Mouse (Mus musculus) left cerebral cortex, postnatal 36 days (tissue): ENCODE results near the gene 4930404N11Rik. TPM values are rescaled to one million over a fixed set of nuclear protein-coding genes. Genes with fewer than 3 reads are reported as not detected.
A peak's percentile ranks its signal among the peaks of the same experiment; 100 is the strongest.

ENCODE experiments used
- DNase-seq, 2 experiments: peaks; one replicate each; pipeline ENCODE4 v3.0.0; 2021 to 2022; ENCODE audit warnings: low spot score in 2 of 2, mixed read lengths in 1 of 2
- intact Hi-C: fragments of 180-260 bp; cut with DNase I; formaldehyde crosslinking; loops from one replicate; pipeline ENCODE4 v1.15.1; 2025
- total RNA-seq, 2 experiments: library from RNA; stranded (reverse); gene quantifications; 2 replicates each; pipeline ENCODE4 v1.2.3; 2021

4930404N11Rik gene
- total RNA-seq, 2 experiments from 2014 or later, result 0.49 to 2.2 TPM

GRCm38 (mm10) chr10:81340551-81341332 lies 24.9 kb downstream of the 4930404N11Rik start:
- DNase-seq, result no peak
- intact Hi-C loops, result loop anchor here (5.0 kb wide), 1 partner anchor 53 kb away; no protein-coding TSS in a partner anchor

GRCm38 (mm10) chr10:81336558-81336957 lies 29.1 kb downstream of the 4930404N11Rik start:
- no peak for DNase-seq
- intact Hi-C loops, result no loop called here

- no peak for DNase-seq
- intact Hi-C loops, result no loop called here
These were observed 29.9 kb downstream of the 4930404N11Rik start for GRCm38 (mm10) chr10:81335393-81336340.

GRCm38 (mm10) chr10:81334324-81334723 lies 31.3 kb downstream of the 4930404N11Rik start:
- DNase-seq, result no peak
- intact Hi-C loops, result no loop called here

GRCm38 (mm10) chr10:81332277-81332676 lies 33.3 kb downstream of the 4930404N11Rik start:
- intact Hi-C loops, result no loop called here

GRCm38 (mm10) chr10:81330007-81330406 lies 35.6 kb downstream of the 4930404N11Rik start:
- DNase-seq, result no peak
- intact Hi-C loops, result no loop called here

More at GRCm38 (mm10) chr10:81332277-81332676, 33.3 kb downstream of the 4930404N11Rik start:
- DNase-seq, result no peak

- DNase-seq, result no peak
- intact Hi-C loops, result no loop called here
These were observed 36.2 kb downstream of the 4930404N11Rik start for GRCm38 (mm10) chr10:81329194-81329975.

GRCm38 (mm10) chr10:81328386-81328785 lies 37.2 kb downstream of the 4930404N11Rik start, which contains the start of gene Tbxa2r:
TSS of gene Tbxa2r (plus strand) at chr10:81328731.
- intact Hi-C loops, result no loop called here
- DNase-seq, result no peak

GRCm38 (mm10) chr10:81327959-81328358 lies 37.7 kb downstream of the 4930404N11Rik start:
- intact Hi-C loops, result no loop called here
- DNase-seq, result no peak

- intact Hi-C loops, result no loop called here
- no peak for DNase-seq
These were observed 38.8 kb downstream of the 4930404N11Rik start for GRCm38 (mm10) chr10:81326858-81327257.

GRCm38 (mm10) chr10:81325781-81326180 lies 39.8 kb downstream of the 4930404N11Rik start:
- no peak for DNase-seq
- intact Hi-C loops, result no loop called here

GRCm38 (mm10) chr10:81325176-81325575 lies 40.4 kb downstream of the 4930404N11Rik start:
- DNase-seq, result no peak
- intact Hi-C loops, result no loop called here

- DNase-seq, result no peak
- intact Hi-C loops, result no loop called here
These were observed 41.7 kb downstream of the 4930404N11Rik start for GRCm38 (mm10) chr10:81323791-81324530.

- intact Hi-C loops, result no loop called here
- DNase-seq, result no peak
These were observed 42.4 kb downstream of the 4930404N11Rik start for GRCm38 (mm10) chr10:81323141-81323775.

- no peak for DNase-seq
- intact Hi-C loops, result no loop called here
These were observed 43.2 kb downstream of the 4930404N11Rik start for GRCm38 (mm10) chr10:81322444-81322843.

- intact Hi-C loops, result no loop called here
- DNase-seq, result no peak
These were observed 44.2 kb downstream of the 4930404N11Rik start for GRCm38 (mm10) chr10:81321436-81321835.

GRCm38 (mm10) chr10:81320550-81321347 lies 44.9 kb downstream of the 4930404N11Rik start, which contains the start of gene Cactin:
TSS of gene Cactin (plus strand) at chr10:81321103.
- DNase-seq, result peak; percentile 97 to 99
- intact Hi-C loops, result no loop called here
